Mouse (Mus musculus) liver, postnatal 0 days (tissue): ENCODE results near the gene Mettl14.

Experiments used
- CTCF ChIP-seq: sonication (generic); IDR thresholded peaks from 2 replicates; pipeline ENCODE4 v1.5.1; 2016; ENCODE audit warnings: antibody characterized with exemption, low read depth
- EP300 ChIP-seq: IDR thresholded peaks from 2 replicates; pipeline ENCODE4 v1.6.1; 2016; ENCODE audit warnings: antibody characterized with exemption, low read depth, mild to moderate bottlenecking

DNA sequence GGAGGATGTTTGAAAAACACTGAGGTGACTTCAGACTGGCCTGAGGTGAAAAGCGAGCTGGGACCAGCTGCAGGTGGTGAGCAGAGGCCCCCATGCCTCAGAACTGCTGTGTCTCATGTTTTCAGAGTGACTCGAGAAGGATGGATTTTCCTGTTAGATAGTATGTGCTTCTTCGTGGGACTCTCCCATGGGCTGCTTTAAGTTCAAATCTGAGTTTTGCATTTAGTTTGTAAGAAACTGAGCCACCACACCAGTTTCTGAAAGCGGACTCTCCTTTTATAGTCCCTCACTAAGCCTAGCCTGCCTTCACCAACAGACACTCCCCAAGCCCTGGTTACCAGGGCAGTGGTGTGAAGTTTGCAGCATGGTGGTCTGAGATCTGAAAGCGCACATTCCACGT is 48.1 kb downstream of the Mettl14 start:
- no peak for TF ChIP-seq CTCF
- no peak for TF ChIP-seq EP300
